Mouse (Mus musculus) T-helper 17 cell (primary cell): ENCODE measurements around the gene Adat3.
"Not testable (repeated sequence)": the region's sequence is repeated elsewhere in the genome, so short reads cannot be mapped to it uniquely, and the experiment has no call there.

ENCODE experiments used
- in situ Hi-C, 2 experiments: fragments of 300-600 bp; cut with MboI, MseI; formaldehyde crosslinking; loops; 1 replicate in 1 of 2; 2 replicates in 1 of 2; pipeline ENCODE4 v1.15.1; 2025; ENCODE audit warnings: high pct_unique_total_duplicates in 2 of 2

Adat3 gene

DNA sequence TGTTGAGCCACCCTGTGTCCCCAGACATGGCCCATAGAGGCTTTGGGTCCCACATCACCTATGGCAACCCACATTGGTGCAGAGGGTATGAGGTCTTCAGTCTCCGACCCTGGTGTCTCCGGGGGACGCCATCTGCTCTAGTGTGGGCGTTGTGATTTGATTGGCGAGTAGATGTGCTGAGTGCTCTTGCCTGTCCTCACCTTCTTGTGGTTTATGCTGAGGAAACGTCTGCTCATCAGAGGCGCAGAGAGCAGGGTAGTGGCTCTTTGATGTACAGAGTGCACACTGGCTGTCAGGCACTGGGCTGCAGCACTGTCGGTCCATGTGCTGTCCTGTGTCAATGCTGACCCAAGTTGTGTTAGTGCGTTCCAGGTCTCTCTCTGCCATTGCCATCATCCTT is 26.2 kb downstream of the Adat3 start:
- in situ Hi-C loops: no loop called here

- in situ Hi-C loops: loop anchor here in 1 of 2 experiments (5.0 kb wide), 1 partner anchor 218 kb away; no protein-coding TSS in a partner anchor
These were observed 32.7 kb downstream of the Adat3 start for GRCm38 (mm10) chr10:80635345-80635744.

DNA sequence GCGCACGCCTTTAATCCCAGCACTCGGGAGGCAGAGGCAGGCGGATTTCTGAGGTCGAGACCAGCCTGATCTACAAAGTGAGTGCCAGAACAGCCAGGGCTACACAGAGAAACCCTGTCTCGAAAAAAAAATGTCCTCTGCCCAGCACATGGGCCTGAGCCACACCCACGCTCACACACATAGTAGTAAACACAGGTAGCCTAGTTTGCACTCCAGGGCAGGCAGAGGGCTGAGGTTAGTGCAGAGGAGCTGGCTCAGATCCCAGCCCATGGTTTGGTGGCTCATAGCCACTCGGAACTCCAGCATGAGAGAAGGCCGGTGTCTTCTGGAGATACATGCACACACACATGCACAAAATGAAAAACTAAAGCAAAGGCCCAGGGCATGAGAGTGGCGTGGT is 44.3 kb downstream of the Adat3 start:
- in situ Hi-C loops: no loop called here

DNA sequence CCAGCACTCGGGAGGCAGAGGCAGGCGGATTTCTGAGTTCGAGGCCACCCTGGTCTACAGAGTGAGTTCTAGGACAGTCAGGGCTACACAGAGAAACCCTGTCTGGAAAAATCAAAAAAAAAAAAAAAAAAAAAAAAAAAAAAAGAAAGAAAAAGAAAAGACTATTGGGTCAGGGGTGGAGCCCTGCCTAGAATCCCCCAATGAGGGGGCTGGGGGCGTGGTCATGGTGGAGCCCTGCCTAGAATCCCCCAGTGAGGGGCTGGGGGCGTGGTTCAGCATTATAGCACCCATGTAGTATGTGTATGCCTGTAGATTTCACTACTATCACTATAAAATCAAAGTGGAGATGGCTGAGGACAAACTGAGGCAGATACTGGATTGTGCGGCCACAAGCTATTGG is 47.2 kb downstream of the Adat3 start:
- in situ Hi-C loops: not testable (repeated sequence)

DNA sequence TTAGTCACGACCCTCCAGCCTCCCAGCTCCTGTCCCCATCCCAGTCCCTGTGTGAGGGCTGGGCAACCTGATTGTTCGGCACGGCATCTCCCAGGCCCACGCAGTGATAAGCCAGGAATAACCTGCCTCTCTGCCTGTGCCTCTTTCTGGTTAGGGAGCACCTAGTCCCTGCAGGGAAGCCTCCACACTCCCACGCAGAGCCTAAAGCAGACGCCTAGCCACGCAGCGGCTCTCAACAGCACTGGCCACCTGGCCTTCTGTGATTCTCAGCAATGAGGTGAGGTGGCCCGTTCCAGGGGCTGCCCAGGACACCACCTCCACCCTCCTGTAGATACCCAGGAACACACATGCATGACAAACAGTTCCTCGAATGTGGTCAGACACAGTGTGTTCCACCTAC is 47.7 kb downstream of the Adat3 start:
- in situ Hi-C loops: no loop called here

DNA sequence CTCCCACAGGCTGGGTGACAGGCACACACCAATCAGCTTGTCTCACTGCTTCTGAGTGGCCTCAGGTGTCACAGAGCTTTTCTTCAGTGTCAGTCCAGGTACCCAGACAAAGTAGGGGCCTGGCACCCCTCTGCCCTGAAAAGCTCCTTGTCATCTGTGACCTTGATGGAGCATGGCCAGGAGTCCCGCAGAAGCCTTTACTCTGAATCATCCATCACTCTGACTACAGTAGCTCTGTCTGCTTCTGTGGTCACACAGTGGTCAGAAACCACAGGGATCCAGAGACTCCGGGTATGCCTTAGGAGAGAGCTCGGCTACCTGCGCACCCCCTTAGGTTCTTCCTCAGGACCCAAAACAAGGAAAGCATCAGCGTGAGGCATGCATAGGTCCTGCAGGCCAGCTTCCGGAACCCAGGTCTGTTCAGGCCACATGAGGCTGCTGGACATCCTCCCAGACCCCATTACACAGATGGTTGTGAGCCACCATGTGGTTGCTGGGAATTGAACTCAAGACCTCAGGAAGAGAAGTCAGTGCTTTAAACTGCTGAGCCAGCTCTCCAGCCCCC is 50.6 kb downstream of the Adat3 start:
- in situ Hi-C loops: no loop called here

GRCm38 (mm10) chr10:80654866-80655265 is 52.2 kb downstream of the Adat3 start:
- in situ Hi-C loops: loop anchor here in 1 of 2 experiments (5.0 kb wide), 1 partner anchor 47 kb away; the partner anchor contains the start of genes Izumo4 and Mob3a

- in situ Hi-C loops: loop anchor here in 1 of 2 experiments (5.0 kb wide), 1 partner anchor 47 kb away; the partner anchor contains the start of genes Izumo4 and Mob3a
These were observed 52.9 kb downstream of the Adat3 start for GRCm38 (mm10) chr10:80655406-80656129.

- in situ Hi-C loops: loop anchor here in 1 of 2 experiments (5.0 kb wide), 1 partner anchor 46 kb away; the partner anchor contains the start of genes Izumo4 and Mob3a
These were observed 53.6 kb downstream of the Adat3 start for GRCm38 (mm10) chr10:80656130-80656862.

GRCm38 (mm10) chr10:80656863-80657623 is 54.4 kb downstream of the Adat3 start, which contains the start of gene Btbd2:
Gene Btbd2 (minus strand): TSS chr10:80657071.
- in situ Hi-C loops: loop anchor here in 1 of 2 experiments (5.0 kb wide), 1 partner anchor 45 kb away; the partner anchor contains the start of genes Izumo4 and Mob3a
